Mouse (Mus musculus): ENCODE data around the gene Rbms3. TPM values are rescaled to one million over a fixed set of nuclear protein-coding genes. Genes with fewer than 3 reads are reported as not detected.
A peak's percentile ranks its signal among the peaks of the same experiment; 100 is the strongest.

Gene Rbms3
- polyA plus RNA-seq, 1 experiment from 2014 or later, result 8.1 TPM

DNA sequence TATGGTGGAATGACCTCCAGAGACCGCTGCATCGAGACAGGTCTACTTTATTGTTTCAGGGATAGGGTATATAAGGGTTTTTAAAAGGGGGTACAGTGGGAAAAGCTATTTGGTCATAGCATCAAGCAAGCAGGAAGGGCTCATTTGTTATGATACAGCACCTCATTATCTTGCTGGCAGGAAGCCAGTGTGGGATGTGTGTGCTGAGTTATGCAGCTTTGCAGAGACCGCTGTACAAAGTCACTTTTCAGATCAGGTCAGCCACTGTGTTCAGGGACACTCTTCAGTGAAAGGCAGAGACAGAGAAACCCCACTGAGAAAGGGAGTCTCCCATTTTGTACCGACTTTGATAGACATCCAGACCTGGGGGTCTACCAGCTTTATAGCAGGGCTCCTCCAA is 749.2 kb downstream of the Rbms3 start:
- Histone ChIP-seq H3K4me2 (no peak overlapping the region), H3K27me3 (replicated peaks) (no peaks in the 10 kb centered on the region), H3K36me3 (no peaks in the 10 kb centered on the region), H3K9ac (no peak overlapping the region), H3K4me1 (0 out of 2 replicates have a peak, but pooled peaks cover 4% of the 10 kb centered on the region), H3K27ac (no peak overlapping the region), H3K4me3 (no peak overlapping the region), H3K9me3 (replicated peaks) (no peaks in the 10 kb centered on the region)
- WGBS (ENCODE audit: insufficient replicate concordance), result 78% methylated on average over 4 of the region's 4 CpGs
- no peak for ATAC-seq

DNA sequence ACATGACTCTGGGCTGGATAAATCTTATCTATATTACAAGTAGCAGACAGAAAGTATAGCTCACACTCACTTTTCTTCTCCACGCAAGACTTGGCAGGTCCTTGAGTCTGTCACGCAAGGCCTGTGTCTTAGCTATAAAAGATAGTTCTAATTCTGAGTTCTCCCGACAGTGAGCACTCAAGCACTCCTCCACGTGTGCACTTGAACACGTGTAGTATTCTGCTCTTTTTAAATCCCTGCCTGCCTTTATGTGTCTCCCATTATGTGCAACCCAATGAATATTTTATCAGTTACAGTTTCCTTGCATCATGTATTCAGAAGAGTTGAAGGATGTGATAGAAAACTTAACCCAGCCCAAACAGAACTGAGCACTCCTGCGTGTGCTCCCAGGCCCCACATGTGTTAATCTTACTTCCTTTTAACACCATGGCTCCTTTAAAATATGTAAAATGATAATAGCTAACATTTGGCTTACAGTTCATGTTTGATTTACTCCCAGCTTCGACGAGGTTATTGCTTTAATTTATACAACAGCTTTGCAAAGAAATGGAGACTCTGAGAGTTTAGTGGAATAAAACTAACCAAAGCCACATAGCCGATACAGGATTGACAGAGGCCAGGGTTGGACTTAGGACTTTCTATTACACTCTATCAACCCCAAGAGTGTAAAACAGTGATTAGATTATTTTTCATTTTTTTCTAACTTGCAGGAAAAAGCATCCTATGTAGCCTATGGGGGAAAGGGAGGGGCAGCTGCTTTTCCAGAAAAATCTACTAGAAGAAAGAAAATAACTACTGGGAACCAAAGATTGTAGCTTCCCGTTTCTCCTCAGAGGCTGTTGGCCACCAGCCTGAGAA is 749.9 kb downstream of the Rbms3 start:
- peaks cover 7% of the 10 kb centered on the region; the same call in 1 of the 2 replicates for H3K4me1 ChIP-seq
- no peaks in the 10 kb centered on the region for H3K9me3 ChIP-seq (replicated peaks)
- no peak overlapping the region for H3K4me3 ChIP-seq
- ATAC-seq, result no peak
- H3K27me3 ChIP-seq (replicated peaks), result no peaks in the 10 kb centered on the region
- no peak overlapping the region for H3K9ac ChIP-seq
- no peak overlapping the region for H3K27ac ChIP-seq
- H3K4me2 ChIP-seq, result no peak overlapping the region
- H3K36me3 ChIP-seq, result no peaks in the 10 kb centered on the region
- WGBS (ENCODE audit: insufficient replicate concordance), result 73% methylated on average over 10 of the region's 10 CpGs

GRCm38 (mm10) chr9:116876786-116877185 is 752.9 kb downstream of the Rbms3 start:
- ATAC-seq, result no peak
- Histone ChIP-seq H3K9me3 (replicated peaks) (no peaks in the 10 kb centered on the region), H3K4me3 (no peak overlapping the region), H3K27ac (no peak overlapping the region), H3K36me3 (no peaks in the 10 kb centered on the region), H3K27me3 (replicated peaks) (no peaks in the 10 kb centered on the region), H3K9ac (no peak overlapping the region), H3K4me1 (peaks cover 32% of the 10 kb centered on the region), H3K4me2 (no peak overlapping the region)
- WGBS (ENCODE audit: insufficient replicate concordance), result 79% methylated on average over 3 of the region's 3 CpGs

GRCm38 (mm10) chr9:116873976-116874320 is 755.8 kb downstream of the Rbms3 start:
- WGBS (ENCODE audit: insufficient replicate concordance), result 30% methylated on average over 2 of the region's 2 CpGs
- H3K4me2 ChIP-seq, result peak overlapping the region; percentile 67
- H3K27ac ChIP-seq, result peak overlapping the region; percentile 94
- H3K9ac ChIP-seq, result peak overlapping the region; percentile 63
- no peaks in the 10 kb centered on the region for H3K27me3 ChIP-seq (replicated peaks)
- no peaks in the 10 kb centered on the region for H3K9me3 ChIP-seq (replicated peaks)
- no peaks in the 10 kb centered on the region for H3K36me3 ChIP-seq
- H3K4me1 ChIP-seq, result peaks cover 43% of the 10 kb centered on the region
- peak overlapping the region; percentile 34; the same call in 1 of the 2 replicates for H3K4me3 ChIP-seq
- ATAC-seq, result no peak

DNA sequence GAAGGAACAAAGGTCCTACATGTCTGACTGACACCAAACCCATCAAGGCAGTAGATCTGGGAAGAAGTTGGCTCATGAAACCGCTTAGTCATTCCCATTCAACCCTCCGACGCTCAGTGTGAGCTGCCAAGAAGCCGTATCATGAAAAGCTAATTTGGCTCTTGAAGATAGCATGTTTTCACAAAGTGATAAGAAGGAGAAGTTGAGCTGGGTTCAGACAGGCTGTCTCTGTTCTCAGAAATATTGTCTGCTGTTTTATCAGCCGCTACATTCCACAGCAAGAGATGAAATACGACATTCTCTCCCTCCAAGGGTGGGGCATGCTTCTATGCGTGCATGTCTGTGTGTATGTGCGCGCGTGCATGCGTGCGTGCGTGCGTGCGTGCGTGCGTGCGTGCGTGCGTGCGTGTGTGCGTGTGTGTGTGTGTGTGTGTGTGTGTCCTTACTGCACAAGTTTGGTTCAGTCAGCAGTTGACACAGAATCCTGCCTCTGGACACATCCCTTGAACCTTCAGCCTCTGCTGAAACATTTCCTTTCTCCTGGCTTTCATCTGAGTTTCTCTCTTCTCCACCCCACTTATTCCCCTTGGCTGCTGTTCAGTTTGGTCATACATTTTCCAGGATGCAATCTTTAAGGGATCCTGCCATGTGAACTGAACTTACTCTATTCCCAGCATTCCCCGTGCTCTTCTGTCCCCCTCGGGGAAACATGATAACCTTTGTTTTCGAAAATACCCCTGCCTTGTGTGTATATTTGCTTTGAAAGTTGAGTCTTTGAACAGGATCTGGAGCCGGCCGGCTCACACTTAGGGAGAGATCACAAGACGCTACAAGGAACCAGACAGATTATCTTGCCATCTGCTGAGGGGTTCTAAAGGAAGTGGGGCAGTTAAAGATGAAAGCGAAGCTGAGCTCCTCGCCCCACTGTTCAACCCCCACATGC is 756.4 kb downstream of the Rbms3 start:
- ATAC-seq, result peak; percentile 98
- no peaks in the 10 kb centered on the region for H3K36me3 ChIP-seq
- H3K4me2 ChIP-seq, result peak overlapping the region; percentile 67
- H3K4me1 ChIP-seq, result peaks cover 43% of the 10 kb centered on the region
- H3K9ac ChIP-seq, result peak overlapping the region; percentile 63
- H3K27me3 ChIP-seq (replicated peaks), result no peaks in the 10 kb centered on the region
- H3K4me3 ChIP-seq, result peak overlapping the region; percentile 34
- 32% methylated on average over 30 of the region's 30 CpGs for WGBS (ENCODE audit: insufficient replicate concordance)
- H3K27ac ChIP-seq, result peak overlapping the region; percentile 94
- H3K9me3 ChIP-seq (replicated peaks), result no peaks in the 10 kb centered on the region

DNA sequence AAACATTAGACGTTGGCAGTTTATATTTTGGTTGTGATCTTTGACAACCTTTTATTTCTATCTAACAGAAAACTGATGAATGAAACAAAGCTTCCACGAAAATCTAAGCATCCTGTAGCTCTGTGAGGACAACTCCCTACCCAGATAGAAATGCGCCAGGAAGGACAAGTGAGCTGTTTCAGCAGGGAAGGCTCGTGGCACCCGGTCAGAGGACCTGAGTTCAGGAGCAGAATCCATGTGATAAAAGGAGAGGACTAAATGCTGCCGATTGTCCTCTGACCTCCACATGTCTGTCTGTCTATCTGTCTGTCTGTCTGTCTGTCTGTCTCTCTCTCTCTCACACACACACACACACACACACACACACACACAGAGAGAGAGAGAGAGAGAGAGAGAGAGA is 757.4 kb downstream of the Rbms3 start:
- no peak overlapping the region for H3K4me3 ChIP-seq
- H3K9me3 ChIP-seq (replicated peaks), result no peaks in the 10 kb centered on the region
- H3K4me1 ChIP-seq, result peaks cover 45% of the 10 kb centered on the region
- H3K36me3 ChIP-seq, result no peaks in the 10 kb centered on the region
- WGBS (ENCODE audit: insufficient replicate concordance), result 49% methylated on average over 6 of the region's 6 CpGs
- no peaks in the 10 kb centered on the region for H3K27me3 ChIP-seq (replicated peaks)
- H3K4me2 ChIP-seq, result peak overlapping the region; percentile 67
- H3K9ac ChIP-seq, result peak overlapping the region; percentile 14; the same call in 1 of the 2 replicates
- no peak for ATAC-seq
- peak overlapping the region; percentile 94 for H3K27ac ChIP-seq

GRCm38 (mm10) chr9:116871576-116871975 is 758.1 kb downstream of the Rbms3 start:
- no peak for ATAC-seq
- no peak overlapping the region for H3K4me2 ChIP-seq
- 80% methylated on average over 5 of the region's 5 CpGs for WGBS (ENCODE audit: insufficient replicate concordance)
- H3K4me1 ChIP-seq, result peaks cover 53% of the 10 kb centered on the region
- H3K27me3 ChIP-seq (replicated peaks), result no peaks in the 10 kb centered on the region
- no peak overlapping the region for H3K9ac ChIP-seq
- H3K9me3 ChIP-seq (replicated peaks), result no peaks in the 10 kb centered on the region
- 0 out of 2 replicates have a peak overlapping the region, but pooled peaks have one; percentile 10 for H3K27ac ChIP-seq
- H3K36me3 ChIP-seq, result no peaks in the 10 kb centered on the region
- H3K4me3 ChIP-seq, result no peak overlapping the region

DNA sequence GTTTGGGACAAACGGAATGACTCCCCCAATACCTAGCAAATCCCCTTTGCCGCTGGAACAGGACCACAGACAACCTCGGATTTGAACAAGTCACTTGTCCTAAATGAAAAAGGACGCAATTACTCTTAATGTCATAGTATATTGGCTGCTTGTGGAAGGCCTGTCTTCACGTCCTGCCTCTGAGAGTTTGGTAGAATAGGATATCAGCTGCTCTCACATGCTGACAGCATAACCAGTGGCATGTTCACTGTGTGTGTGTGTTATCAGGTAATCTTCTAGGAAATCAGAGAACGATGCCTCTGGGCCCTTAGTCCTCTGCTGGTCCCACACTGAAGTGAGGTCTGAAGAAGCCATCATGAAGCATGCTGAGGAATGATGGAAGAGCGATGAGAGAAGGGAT is 763.7 kb downstream of the Rbms3 start:
- WGBS (ENCODE audit: insufficient replicate concordance), result 65% methylated on average over 7 of the region's 7 CpGs

GRCm38 (mm10) chr9:116863626-116864025 is 766.1 kb downstream of the Rbms3 start:
- no peaks in the 10 kb centered on the region for H3K36me3 ChIP-seq
- no peak overlapping the region for H3K27ac ChIP-seq
- H3K4me3 ChIP-seq, result no peak overlapping the region
- H3K4me2 ChIP-seq, result no peak overlapping the region
- WGBS (ENCODE audit: insufficient replicate concordance), result 71% methylated on average over 4 of the region's 4 CpGs
- no peak for ATAC-seq
- H3K9me3 ChIP-seq (replicated peaks), result no peaks in the 10 kb centered on the region
- H3K4me1 ChIP-seq, result peaks cover 25% of the 10 kb centered on the region
- H3K9ac ChIP-seq, result no peak overlapping the region
- no peaks in the 10 kb centered on the region for H3K27me3 ChIP-seq (replicated peaks)

More for the DNA sequence above, 763.7 kb downstream of the Rbms3 start:
- peaks cover 30% of the 10 kb centered on the region for H3K4me1 ChIP-seq
- H3K9me3 ChIP-seq (replicated peaks), result no peaks in the 10 kb centered on the region
- no peaks in the 10 kb centered on the region for H3K36me3 ChIP-seq
- H3K4me3 ChIP-seq, result no peak overlapping the region
- no peak overlapping the region for H3K9ac ChIP-seq
- no peak overlapping the region for H3K27ac ChIP-seq
- H3K4me2 ChIP-seq, result no peak overlapping the region
- ATAC-seq, result peak; percentile 87
- H3K27me3 ChIP-seq (replicated peaks), result no peaks in the 10 kb centered on the region

GRCm38 (mm10) chr9:116862341-116862740 is 767.4 kb downstream of the Rbms3 start:
- no peak overlapping the region for H3K9ac ChIP-seq
- no peaks in the 10 kb centered on the region for H3K36me3 ChIP-seq
- H3K27ac ChIP-seq, result no peak overlapping the region
- no peak for ATAC-seq
- WGBS (ENCODE audit: insufficient replicate concordance), result 79% methylated on average over 3 of the region's 3 CpGs
- H3K4me2 ChIP-seq, result no peak overlapping the region
- H3K4me1 ChIP-seq, result peaks cover 23% of the 10 kb centered on the region
- no peaks in the 10 kb centered on the region for H3K9me3 ChIP-seq (replicated peaks)
- no peaks in the 10 kb centered on the region for H3K27me3 ChIP-seq (replicated peaks)
- no peak overlapping the region for H3K4me3 ChIP-seq

- Histone ChIP-seq H3K27me3 (replicated peaks) (no peaks in the 10 kb centered on the region), H3K4me3 (no peak overlapping the region), H3K36me3 (no peaks in the 10 kb centered on the region), H3K4me2 (no peak overlapping the region), H3K9me3 (replicated peaks) (no peaks in the 10 kb centered on the region), H3K9ac (no peak overlapping the region), H3K27ac (no peak overlapping the region), H3K4me1 (0 out of 2 replicates have a peak, but pooled peaks cover 1% of the 10 kb centered on the region)
- ATAC-seq, result no peak
- WGBS (ENCODE audit: insufficient replicate concordance), result 71% methylated on average over 6 of the region's 6 CpGs
These were observed 771.7 kb downstream of the Rbms3 start for GRCm38 (mm10) chr9:116857861-116858595.

Measured in liver, embryonic 12.5 days (tissue).